Mouse (Mus musculus) forebrain, embryonic 13.5 days (tissue): ENCODE results near the gene Nrros. TPM values are rescaled to one million over a fixed set of nuclear protein-coding genes. Genes with fewer than 3 reads are reported as not detected.
A peak's percentile ranks its signal among the peaks of the same experiment; 100 is the strongest.

Experiments
- ATAC-seq: fragments of 200-750 bp; cut with Nextera tagmentation; 2 replicates; pipeline ENCODE4 v1.8.0; 2017
- H3K27ac ChIP-seq: fragments of 300-500 bp; sonication (generic); 2 replicates; pipeline ENCODE4 v1.5.1; 2015; ENCODE audit warnings: inconsistent platforms, mild to moderate bottlenecking, moderate library complexity
- H3K27me3 ChIP-seq: fragments of 300-500 bp; sonication (generic); 2 replicates; pipeline ENCODE4 v1.6.1; 2015; ENCODE audit warnings: mild to moderate bottlenecking, inconsistent platforms
- H3K36me3 ChIP-seq: fragments of 300-500 bp; sonication (generic); 2 replicates; pipeline ENCODE4 v1.6.1; 2015; ENCODE audit warnings: mild to moderate bottlenecking, inconsistent platforms; ENCODE audit not compliant: poor library complexity, severe bottlenecking
- H3K4me1 ChIP-seq: fragments of 300-500 bp; sonication (generic); 2 replicates; pipeline ENCODE4 v1.6.1; 2015; ENCODE audit warnings: inconsistent platforms
- H3K4me2 ChIP-seq: fragments of 300-500 bp; sonication (generic); 2 replicates; pipeline ENCODE4 v1.6.1; 2015; ENCODE audit warnings: inconsistent platforms, mild to moderate bottlenecking, moderate library complexity
- H3K4me3 ChIP-seq: fragments of 300-500 bp; sonication (generic); 2 replicates; pipeline ENCODE4 v1.5.1; 2015; ENCODE audit warnings: mild to moderate bottlenecking, inconsistent platforms
- H3K9ac ChIP-seq: fragments of 300-500 bp; sonication (generic); 2 replicates; pipeline ENCODE4 v1.6.1; 2015; ENCODE audit warnings: mild to moderate bottlenecking, inconsistent platforms
- H3K9me3 ChIP-seq: fragments of 300-500 bp; sonication (generic); replicated peaks from 2 replicates; pipeline ENCODE4 v1.6.1; 2016; ENCODE audit warnings: inconsistent platforms
- WGBS: fragments of 180-500 bp; shearing (Covaris S2); methylation state at CpG from one replicate; pipeline ENCODE4 v1.1.7; 2015; 5-methylcytosine and 5-hydroxymethylcytosine counted together
- polyA plus RNA-seq: library from polyadenylated mRNA; unstranded; fragments of >200 nt; fragmentation: Nextera tagmentation; extraction: Ambion mirVana; gene quantifications from 2 replicates; pipeline ENCODE4 v1.2.1, GENCODE M21; 2015

Gene Nrros
- polyA plus RNA-seq, 1 experiment from 2014 or later, result 7.2 TPM

- no peak overlapping the region for H3K4me2 ChIP-seq
- H3K4me3 ChIP-seq, result no peak overlapping the region
- peak overlapping the region; percentile 49 for H3K27ac ChIP-seq
- no peaks in the 10 kb centered on the region for H3K27me3 ChIP-seq
- no peak for ATAC-seq
- H3K9ac ChIP-seq, result no peak overlapping the region
- 88% methylated on average over 2 of the region's 2 CpGs for WGBS
- no peaks in the 10 kb centered on the region for H3K36me3 ChIP-seq
- no peaks in the 10 kb centered on the region for H3K9me3 ChIP-seq
- peaks cover 16% of the 10 kb centered on the region; the same call in 1 of the 2 replicates for H3K4me1 ChIP-seq
These were observed 8.0 kb downstream of the Nrros start for GRCm38 (mm10) chr16:32157369-32157768.

GRCm38 (mm10) chr16:32156719-32157118 lies 8.7 kb downstream of the Nrros start:
- no peak overlapping the region for H3K4me2 ChIP-seq
- H3K27ac ChIP-seq, result peak overlapping the region; percentile 49; the same call in 1 of the 2 replicates
- ATAC-seq, result peak; percentile 70

GRCm38 (mm10) chr16:32154437-32154836 lies 11.0 kb downstream of the Nrros start:
- no peaks in the 10 kb centered on the region for H3K27me3 ChIP-seq
- peak overlapping the region; percentile 26; the same call in 1 of the 2 replicates for H3K9ac ChIP-seq
- peak; percentile 63; the same call in 1 of the 2 replicates for ATAC-seq
- H3K27ac ChIP-seq, result peak overlapping the region; percentile 57; the same call in 1 of the 2 replicates
- no peaks in the 10 kb centered on the region for H3K36me3 ChIP-seq
- H3K4me3 ChIP-seq, result no peak overlapping the region
- H3K9me3 ChIP-seq, result no peaks in the 10 kb centered on the region
- peaks cover 16% of the 10 kb centered on the region; the same call in 1 of the 2 replicates for H3K4me1 ChIP-seq
- H3K4me2 ChIP-seq, result no peak overlapping the region
- WGBS, result 74% methylated on average over 13 of the region's 13 CpGs

More at GRCm38 (mm10) chr16:32156719-32157118, 8.7 kb downstream of the Nrros start:
- Histone ChIP-seq H3K4me3 (no peak overlapping the region), H3K27me3 (no peaks in the 10 kb centered on the region), H3K4me1 (peaks cover 16% of the 10 kb centered on the region; the same call in 1 of the 2 replicates), H3K9me3 (no peaks in the 10 kb centered on the region), H3K36me3 (no peaks in the 10 kb centered on the region), H3K9ac (no peak overlapping the region)
- 56% methylated on average over 3 of the region's 3 CpGs for WGBS

GRCm38 (mm10) chr16:32153976-32154375 lies 11.4 kb downstream of the Nrros start:
- Histone ChIP-seq H3K4me3 (no peak overlapping the region), H3K9ac (peak overlapping the region; percentile 26; the same call in 1 of the 2 replicates), H3K4me1 (peaks cover 16% of the 10 kb centered on the region; the same call in 1 of the 2 replicates), H3K9me3 (no peaks in the 10 kb centered on the region), H3K36me3 (no peaks in the 10 kb centered on the region), H3K27ac (0 out of 2 replicates have a peak overlapping the region, but pooled peaks have one; percentile 16), H3K4me2 (no peak overlapping the region), H3K27me3 (no peaks in the 10 kb centered on the region)
- no peak for ATAC-seq
- WGBS, result 50% methylated on average over 1 of the region's 1 CpGs

- Histone ChIP-seq H3K4me3 (no peak overlapping the region), H3K4me2 (peak overlapping the region; percentile 33; the same call in 1 of the 2 replicates), H3K9me3 (no peaks in the 10 kb centered on the region; the same call in 1 of the 2 replicates), H3K27ac (no peak overlapping the region), H3K36me3 (peaks cover 6% of the 10 kb centered on the region; the same call in 1 of the 2 replicates), H3K27me3 (no peaks in the 10 kb centered on the region), H3K9ac (no peak overlapping the region), H3K4me1 (no peaks in the 10 kb centered on the region)
- no peak for ATAC-seq
- WGBS, result 63% methylated on average over 12 of the region's 13 CpGs
These were observed 17.7 kb downstream of the Nrros start for GRCm38 (mm10) chr16:32147589-32148207.

GRCm38 (mm10) chr16:32144592-32144991 lies 20.8 kb downstream of the Nrros start:
- H3K36me3 ChIP-seq, result peaks cover 6% of the 10 kb centered on the region; the same call in 1 of the 2 replicates
- H3K27ac ChIP-seq, result no peak overlapping the region
- no peak overlapping the region for H3K4me2 ChIP-seq
- no peak overlapping the region for H3K9ac ChIP-seq
- H3K4me1 ChIP-seq, result no peaks in the 10 kb centered on the region
- 92% methylated on average over 17 of the region's 17 CpGs for WGBS
- H3K27me3 ChIP-seq, result no peaks in the 10 kb centered on the region
- no peak overlapping the region for H3K4me3 ChIP-seq
- H3K9me3 ChIP-seq, result no peaks in the 10 kb centered on the region; the same call in 1 of the 2 replicates
- no peak for ATAC-seq

GRCm38 (mm10) chr16:32143766-32144165 lies 21.6 kb downstream of the Nrros start:
- ATAC-seq, result no peak
- Histone ChIP-seq H3K9ac (no peak overlapping the region), H3K27ac (no peak overlapping the region), H3K36me3 (peaks cover 6% of the 10 kb centered on the region; the same call in 1 of the 2 replicates), H3K4me2 (no peak overlapping the region), H3K9me3 (no peaks in the 10 kb centered on the region; the same call in 1 of the 2 replicates), H3K4me3 (no peak overlapping the region), H3K27me3 (no peaks in the 10 kb centered on the region), H3K4me1 (no peaks in the 10 kb centered on the region)
- 92% methylated on average over 15 of the region's 15 CpGs for WGBS

- no peak for ATAC-seq
- H3K9ac ChIP-seq, result no peak overlapping the region
- H3K9me3 ChIP-seq, result no peaks in the 10 kb centered on the region
- WGBS, result 89% methylated on average over 1 of the region's 1 CpGs
- H3K4me2 ChIP-seq, result no peak overlapping the region
- H3K27me3 ChIP-seq, result no peaks in the 10 kb centered on the region
- no peaks in the 10 kb centered on the region for H3K4me1 ChIP-seq
- peaks cover under 1% of the 10 kb centered on the region; the same call in 1 of the 2 replicates for H3K36me3 ChIP-seq
- no peak overlapping the region for H3K27ac ChIP-seq
- H3K4me3 ChIP-seq, result no peak overlapping the region
These were observed 26.4 kb downstream of the Nrros start for GRCm38 (mm10) chr16:32138954-32139353.

GRCm38 (mm10) chr16:32135842-32136357 lies 29.5 kb downstream of the Nrros start:
- Histone ChIP-seq H3K9ac (no peak overlapping the region), H3K27me3 (no peaks in the 10 kb centered on the region), H3K4me1 (no peaks in the 10 kb centered on the region), H3K4me2 (no peak overlapping the region), H3K27ac (no peak overlapping the region), H3K36me3 (no peaks in the 10 kb centered on the region), H3K4me3 (no peak overlapping the region), H3K9me3 (no peaks in the 10 kb centered on the region)
- no peak for ATAC-seq
- WGBS, result 82% methylated on average over 7 of the region's 7 CpGs

GRCm38 (mm10) chr16:32133148-32133547 lies 32.2 kb downstream of the Nrros start:
- Histone ChIP-seq H3K27me3 (no peaks in the 10 kb centered on the region), H3K4me3 (no peak overlapping the region), H3K4me1 (no peaks in the 10 kb centered on the region), H3K27ac (no peak overlapping the region), H3K4me2 (no peak overlapping the region), H3K9ac (no peak overlapping the region), H3K9me3 (no peaks in the 10 kb centered on the region), H3K36me3 (no peaks in the 10 kb centered on the region)
- WGBS, result 81% methylated on average over 3 of the region's 3 CpGs
- ATAC-seq, result no peak

- H3K4me2 ChIP-seq, result no peak overlapping the region
- ATAC-seq, result no peak
- no peaks in the 10 kb centered on the region for H3K4me1 ChIP-seq
- H3K27ac ChIP-seq, result no peak overlapping the region
- no peaks in the 10 kb centered on the region for H3K36me3 ChIP-seq
- no peak overlapping the region for H3K9ac ChIP-seq
- WGBS, result 81% methylated on average over 16 of the region's 16 CpGs
- H3K9me3 ChIP-seq, result no peaks in the 10 kb centered on the region
- no peaks in the 10 kb centered on the region for H3K27me3 ChIP-seq
- H3K4me3 ChIP-seq, result no peak overlapping the region
These were observed 35.1 kb downstream of the Nrros start for GRCm38 (mm10) chr16:32130190-32130826.
